Mouse (Mus musculus) ovary, postnatal 36 days (tissue): ENCODE data around the gene Rps21.

Experiments used
- DNase-seq: peaks from one replicate; pipeline ENCODE4 v3.0.0; 2022; ENCODE audit warnings: low spot score, mixed read lengths

The Rps21 gene

DNA sequence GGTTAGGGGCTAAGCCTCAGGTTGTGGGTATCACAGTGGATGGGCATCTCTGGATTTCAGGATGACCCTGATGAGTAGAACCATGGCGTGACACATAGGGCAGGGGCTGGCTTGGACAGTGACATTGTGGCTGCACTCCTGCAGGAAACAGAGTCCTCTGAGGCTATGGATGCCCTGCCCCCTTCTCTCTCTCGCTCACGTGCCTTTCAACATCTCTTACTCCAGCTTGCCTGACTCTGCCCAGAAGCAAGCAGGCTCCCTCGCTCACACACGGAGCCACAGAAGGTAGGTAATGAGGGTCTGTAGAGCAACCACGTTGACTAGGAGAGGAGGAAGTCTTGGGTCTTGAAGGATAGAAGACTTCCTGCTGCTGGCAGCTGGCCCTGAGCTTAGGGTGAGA, 33.3 kb downstream of the Rps21 start:
- no peak for DNase-seq

- no peak for DNase-seq
These were observed 34.4 kb downstream of the Rps21 start for GRCm38 (mm10) chr2:180291566-180291965.

DNA sequence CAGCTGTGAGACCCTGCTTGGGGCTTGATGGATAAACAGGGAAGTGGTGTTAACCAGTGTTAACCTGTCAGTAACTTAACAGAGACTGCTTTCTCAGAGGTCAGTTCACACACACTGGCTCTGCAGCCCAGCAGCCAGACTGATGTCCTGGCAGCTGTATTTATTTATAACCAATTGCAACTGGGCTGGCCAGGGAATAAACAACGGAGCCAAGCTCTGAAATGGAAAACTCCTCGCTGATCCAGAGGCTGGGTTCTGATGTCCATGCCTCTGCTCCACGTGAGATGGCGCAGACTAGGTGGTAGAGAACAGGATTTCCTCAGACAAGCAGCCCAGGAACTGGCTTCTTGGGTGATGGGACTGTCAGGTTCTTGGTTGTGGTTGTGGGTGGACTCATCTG, 34.8 kb downstream of the Rps21 start:
- no peak for DNase-seq

DNA sequence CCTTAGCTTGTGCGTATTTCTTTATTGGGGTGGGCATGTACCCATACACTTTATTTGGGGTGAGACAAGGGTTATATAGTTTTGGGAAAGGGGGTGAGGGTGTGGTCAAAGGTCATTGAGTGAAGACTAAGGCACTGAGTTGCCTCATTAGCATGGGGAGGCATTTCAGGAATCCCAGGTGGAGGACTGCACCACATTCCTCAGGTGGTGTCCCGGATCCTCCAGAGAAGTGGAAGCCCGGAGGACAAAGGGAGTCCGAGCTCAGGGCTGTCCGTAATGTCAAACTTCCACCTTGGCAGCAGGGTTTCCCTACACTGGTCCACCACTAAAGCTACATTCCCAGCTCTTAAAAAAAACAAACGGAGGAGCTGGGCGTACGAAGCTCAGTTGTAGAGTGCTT, 35.7 kb downstream of the Rps21 start:
- DNase-seq, result no peak

DNA sequence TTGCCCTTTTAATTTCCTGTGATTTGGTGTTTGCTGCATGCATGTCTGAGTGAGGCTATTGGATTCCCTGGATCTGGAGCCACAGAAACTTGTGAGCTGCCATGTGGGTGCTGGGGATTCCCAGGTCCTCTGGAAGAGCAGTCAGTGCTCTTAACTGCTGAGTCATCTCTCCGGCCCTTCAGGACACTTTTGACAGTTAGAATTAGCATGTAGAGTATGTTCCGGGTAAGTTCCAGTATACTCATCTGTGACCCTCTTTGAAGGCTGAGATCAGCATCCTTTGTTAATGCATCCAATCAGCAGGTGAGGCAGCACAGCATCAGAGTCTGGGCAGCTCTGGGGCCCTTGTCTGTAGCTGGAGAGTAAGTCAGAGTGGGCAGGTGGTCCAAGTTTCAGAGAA, 43.1 kb downstream of the Rps21 start:
- no peak for DNase-seq

- no peak for DNase-seq
These were observed 43.6 kb downstream of the Rps21 start for GRCm38 (mm10) chr2:180300771-180301170.

GRCm38 (mm10) chr2:180302201-180302600, 45.0 kb downstream of the Rps21 start:
- no peak for DNase-seq

- no peak for DNase-seq
These were observed 46.3 kb downstream of the Rps21 start for GRCm38 (mm10) chr2:180303468-180303867.

- no peak for DNase-seq
These were observed 47.4 kb downstream of the Rps21 start for GRCm38 (mm10) chr2:180304554-180304953.

- no peak for DNase-seq
These were observed 48.3 kb downstream of the Rps21 start for GRCm38 (mm10) chr2:180305490-180305889.

DNA sequence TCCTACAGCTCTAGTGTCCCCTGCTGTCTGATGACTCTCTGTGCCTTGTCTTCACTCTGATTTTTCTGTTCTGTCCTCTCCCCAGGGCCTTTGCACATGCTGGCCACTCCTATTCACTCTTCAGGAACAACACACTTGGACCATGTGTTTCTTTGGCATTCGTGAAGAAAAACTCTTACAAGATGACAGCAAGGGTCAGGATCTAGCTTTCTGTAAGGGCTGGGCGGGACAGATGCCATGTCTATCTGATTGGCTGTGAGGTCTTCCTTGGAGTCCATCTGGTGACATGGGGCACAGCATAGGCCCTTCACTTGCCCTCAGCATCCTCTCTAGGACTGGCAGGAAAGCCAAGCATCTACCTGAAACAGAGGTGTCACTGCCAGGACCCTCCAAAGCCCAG, 48.8 kb downstream of the Rps21 start:
- no peak for DNase-seq

DNA sequence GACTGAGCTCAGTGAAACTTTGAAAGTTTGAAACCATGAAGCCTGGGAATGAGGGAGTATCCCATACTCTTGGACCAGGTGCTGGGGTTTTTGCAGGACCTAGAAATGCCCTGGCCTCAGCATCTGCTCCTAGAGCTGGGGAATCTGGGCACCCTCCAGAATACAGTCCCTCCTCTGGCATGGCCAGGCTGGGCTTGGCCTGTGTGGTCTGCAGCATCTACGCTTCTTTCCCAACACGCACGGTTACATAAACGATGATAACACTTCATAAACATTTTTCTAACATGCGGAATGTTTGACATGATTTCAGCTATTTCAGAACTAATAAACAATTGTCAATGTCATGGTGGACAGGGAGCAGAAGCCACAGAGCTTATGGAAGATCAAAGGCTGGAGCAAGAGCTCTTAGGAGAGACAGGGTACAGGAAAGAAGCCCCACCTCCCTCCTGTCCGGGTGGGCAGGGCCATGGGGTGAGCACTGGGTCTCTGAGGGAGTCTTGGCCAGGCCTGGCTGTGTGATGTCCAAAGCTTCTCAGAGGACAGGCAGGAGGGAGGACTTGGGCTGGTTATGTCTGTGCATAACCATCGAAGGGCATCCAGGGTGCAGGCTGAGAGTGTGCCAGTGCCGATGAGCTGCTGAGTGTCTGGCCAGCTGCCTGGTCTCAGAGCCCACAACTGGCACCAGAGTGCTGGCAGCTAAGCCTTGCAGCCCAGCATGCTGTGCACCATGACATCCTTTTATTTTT, 49.4 kb downstream of the Rps21 start:
- DNase-seq, result peak; percentile 10

GRCm38 (mm10) chr2:180307680-180308079, 50.5 kb downstream of the Rps21 start:
- DNase-seq, result no peak
